Mouse (Mus musculus): Measurements from ENCODE around the gene Tnni3. TPM values are rescaled to one million over a fixed set of nuclear protein-coding genes. Genes with fewer than 3 reads are reported as not detected.
A peak's percentile ranks its signal among the peaks of the same experiment; 100 is the strongest.
"Not testable (repeated sequence)": the region's sequence is repeated elsewhere in the genome, so short reads cannot be mapped to it uniquely, and the experiment has no call there.

Tnni3 gene
- 1.8 and 1.9 TPM in 2 replicates for polyA plus RNA-seq (2016; fragmentation: Nextera tagmentation; extraction: Ambion mirVana)

GRCm38 (mm10) chr7:4524212-4524922, at the start of gene Tnni3:
Gene Tnni3 (minus strand): TSS chr7:4524229.
- peak; percentile 70 for DNase-seq (ENCODE audit: extremely low spot score, low spot score)
- not testable (repeated sequence) for H3K36me3 ChIP-seq (replicated peaks); H3K9me3 ChIP-seq; H3K27ac ChIP-seq; H3K4me3 ChIP-seq
- Histone ChIP-seq H3K27me3 (ENCODE audit: poor library complexity, severe bottlenecking) (peaks cover 56% of the 10 kb centered on the region), H3K4me1 (peaks cover 36% of the 10 kb centered on the region)
- 68% methylated on average over 15 of the region's 15 CpGs for WGBS

- not testable (repeated sequence) for H3K27me3 ChIP-seq (ENCODE audit: poor library complexity, severe bottlenecking); H3K4me3 ChIP-seq; H3K9me3 ChIP-seq; H3K27ac ChIP-seq; DNase-seq (ENCODE audit: extremely low spot score, low spot score); H3K36me3 ChIP-seq (replicated peaks); H3K4me1 ChIP-seq
- 73% methylated on average over 2 of the region's 2 CpGs for WGBS
Measured at GRCm38 (mm10) chr7:4572361-4572760, 48.3 kb upstream of the Tnni3 start.

- no peak overlapping the region for H3K4me3 ChIP-seq
- no peak for DNase-seq (ENCODE audit: extremely low spot score, low spot score)
Measured at GRCm38 (mm10) chr7:4562660-4563059, 38.6 kb upstream of the Tnni3 start.

GRCm38 (mm10) chr7:4557167-4557560, 33.1 kb upstream of the Tnni3 start:
- WGBS: 73% methylated on average over 6 of the region's 6 CpGs
- H3K27me3 ChIP-seq (ENCODE audit: poor library complexity, severe bottlenecking): no peaks in the 10 kb centered on the region

More at GRCm38 (mm10) chr7:4562660-4563059, 38.6 kb upstream of the Tnni3 start:
- H3K27me3 ChIP-seq (ENCODE audit: poor library complexity, severe bottlenecking): no peaks in the 10 kb centered on the region
- H3K36me3 ChIP-seq (replicated peaks): no peaks in the 10 kb centered on the region
- WGBS: 92% methylated on average over 3 of the region's 3 CpGs
- H3K9me3 ChIP-seq: no peaks in the 10 kb centered on the region
- no peaks in the 10 kb centered on the region for H3K4me1 ChIP-seq
- H3K27ac ChIP-seq: no peak overlapping the region

GRCm38 (mm10) chr7:4556256-4557166, 32.5 kb upstream of the Tnni3 start:
- WGBS: 26% methylated on average over 15 of the region's 15 CpGs
- H3K36me3 ChIP-seq (replicated peaks): no peaks in the 10 kb centered on the region
- H3K9me3 ChIP-seq: no peaks in the 10 kb centered on the region
- no peaks in the 10 kb centered on the region for H3K27me3 ChIP-seq (ENCODE audit: poor library complexity, severe bottlenecking)
- peak; percentile 83 for DNase-seq (ENCODE audit: extremely low spot score, low spot score)
- no peaks in the 10 kb centered on the region for H3K4me1 ChIP-seq
- H3K27ac ChIP-seq: no peak overlapping the region
- no peak overlapping the region for H3K4me3 ChIP-seq

More at GRCm38 (mm10) chr7:4557167-4557560, 33.1 kb upstream of the Tnni3 start:
- no peaks in the 10 kb centered on the region for H3K4me1 ChIP-seq
- no peak overlapping the region for H3K27ac ChIP-seq
- H3K36me3 ChIP-seq (replicated peaks): no peaks in the 10 kb centered on the region
- no peaks in the 10 kb centered on the region for H3K9me3 ChIP-seq
- no peak for DNase-seq (ENCODE audit: extremely low spot score, low spot score)
- H3K4me3 ChIP-seq: no peak overlapping the region

- 11% methylated on average over 33 of the region's 33 CpGs for WGBS
- Histone ChIP-seq H3K27ac (peak within 1 kb of the TSS; percentile 77), H3K4me3 (peak within 1 kb of the TSS; percentile 56), H3K27me3 (ENCODE audit: poor library complexity, severe bottlenecking) (peaks cover 16% of the 10 kb centered on the region), H3K36me3 (replicated peaks) (no peaks in the 10 kb centered on the region), H3K4me1 (peaks cover 17% of the 10 kb centered on the region), H3K9me3 (no peaks in the 10 kb centered on the region)
- no peak for DNase-seq (ENCODE audit: extremely low spot score, low spot score)
Measured at GRCm38 (mm10) chr7:4547221-4547641, 23.2 kb upstream of the Tnni3 start, which contains the start of gene Syt5. Gene Syt5 (minus strand): TSS chr7:4547541.

GRCm38 (mm10) chr7:4546591-4547131, 22.6 kb upstream of the Tnni3 start:
- H3K4me1 ChIP-seq: peaks cover 17% of the 10 kb centered on the region
- under 1% methylated on average over 26 of the region's 26 CpGs for WGBS
- H3K27ac ChIP-seq: peak overlapping the region; percentile 77
- peak overlapping the region; percentile 56 for H3K4me3 ChIP-seq
- peaks cover 16% of the 10 kb centered on the region for H3K27me3 ChIP-seq (ENCODE audit: poor library complexity, severe bottlenecking)
- H3K9me3 ChIP-seq: no peaks in the 10 kb centered on the region
- peak; percentile 87 for DNase-seq (ENCODE audit: extremely low spot score, low spot score)
- no peaks in the 10 kb centered on the region for H3K36me3 ChIP-seq (replicated peaks)

- H3K4me1 ChIP-seq: peaks cover 17% of the 10 kb centered on the region
- no peaks in the 10 kb centered on the region for H3K9me3 ChIP-seq
- peaks cover 16% of the 10 kb centered on the region for H3K27me3 ChIP-seq (ENCODE audit: poor library complexity, severe bottlenecking)
- WGBS: 78% methylated on average over 15 of the region's 15 CpGs
- H3K4me3 ChIP-seq: peak overlapping the region; percentile 56
- DNase-seq (ENCODE audit: extremely low spot score, low spot score): no peak
- H3K36me3 ChIP-seq (replicated peaks): no peaks in the 10 kb centered on the region
- H3K27ac ChIP-seq: peak overlapping the region; percentile 77
Measured at GRCm38 (mm10) chr7:4546050-4546449, 22.0 kb upstream of the Tnni3 start.

GRCm38 (mm10) chr7:4542013-4542412, 18.0 kb upstream of the Tnni3 start:
- H3K9me3 ChIP-seq: no peaks in the 10 kb centered on the region
- H3K27me3 ChIP-seq (ENCODE audit: poor library complexity, severe bottlenecking): peaks cover 7% of the 10 kb centered on the region
- peaks cover 12% of the 10 kb centered on the region for H3K4me1 ChIP-seq
- H3K36me3 ChIP-seq (replicated peaks): no peaks in the 10 kb centered on the region
- no peak for DNase-seq (ENCODE audit: extremely low spot score, low spot score)
- H3K4me3 ChIP-seq: no peak overlapping the region
- WGBS: 38% methylated on average over 17 of the region's 17 CpGs
- no peak overlapping the region for H3K27ac ChIP-seq

GRCm38 (mm10) chr7:4541344-4541743, 17.3 kb upstream of the Tnni3 start:
- Histone ChIP-seq H3K36me3 (replicated peaks) (no peaks in the 10 kb centered on the region), H3K4me1 (peaks cover 6% of the 10 kb centered on the region), H3K9me3 (no peaks in the 10 kb centered on the region), H3K27ac (no peak overlapping the region), H3K4me3 (no peak overlapping the region), H3K27me3 (ENCODE audit: poor library complexity, severe bottlenecking) (peaks cover under 1% of the 10 kb centered on the region; the same call in 1 of the 2 replicates)
- 75% methylated on average over 5 of the region's 5 CpGs for WGBS
- no peak for DNase-seq (ENCODE audit: extremely low spot score, low spot score)

GRCm38 (mm10) chr7:4539019-4539418, 15.0 kb upstream of the Tnni3 start:
- H3K36me3 ChIP-seq (replicated peaks): no peaks in the 10 kb centered on the region
- 68% methylated on average over 2 of the region's 2 CpGs for WGBS

GRCm38 (mm10) chr7:4537181-4537580, 13.2 kb upstream of the Tnni3 start:
- no peaks in the 10 kb centered on the region for H3K9me3 ChIP-seq
- H3K27me3 ChIP-seq (ENCODE audit: poor library complexity, severe bottlenecking): no peaks in the 10 kb centered on the region
- no peak for DNase-seq (ENCODE audit: extremely low spot score, low spot score)
- WGBS: 62% methylated on average over 4 of the region's 4 CpGs
- no peak overlapping the region for H3K4me3 ChIP-seq
- H3K36me3 ChIP-seq (replicated peaks): no peaks in the 10 kb centered on the region
- no peak overlapping the region for H3K27ac ChIP-seq
- peaks cover 8% of the 10 kb centered on the region for H3K4me1 ChIP-seq

More at GRCm38 (mm10) chr7:4539019-4539418, 15.0 kb upstream of the Tnni3 start:
- H3K9me3 ChIP-seq: no peaks in the 10 kb centered on the region
- DNase-seq (ENCODE audit: extremely low spot score, low spot score): no peak
- H3K4me3 ChIP-seq: no peak overlapping the region
- no peak overlapping the region for H3K27ac ChIP-seq
- H3K27me3 ChIP-seq (ENCODE audit: poor library complexity, severe bottlenecking): no peaks in the 10 kb centered on the region
- H3K4me1 ChIP-seq: no peaks in the 10 kb centered on the region

Data from forebrain, embryonic 10.5 days (tissue).